Mouse (Mus musculus) CH12.LX (cell line): ENCODE results near the gene Dnph1. TPM values are rescaled to one million over a fixed set of nuclear protein-coding genes. Genes with fewer than 3 reads are reported as not detected.
A peak's percentile ranks its signal among the peaks of the same experiment; 100 is the strongest.

ENCODE experiments used
- DNase-seq: peaks from one replicate; pipeline ENCODE4 v3.0.0-alpha.2; 2013; ENCODE audit errors: extremely low read depth
- H3K27ac ChIP-seq: 2 replicates; pipeline ENCODE4 v1.5.1; 2012; ENCODE audit warnings: low read depth, mild to moderate bottlenecking, control low read depth, moderate library complexity; ENCODE audit not compliant: insufficient read depth
- H3K27me3 ChIP-seq: replicated peaks from 2 replicates; pipeline ENCODE3; 2012; ENCODE audit warnings: inconsistent platforms
- H3K36me3 ChIP-seq, 2 experiments: replicated peaks in 1 of 2; 2 replicates each; pipeline versions ENCODE3 to v1.6.1; 2012; ENCODE audit warnings: inconsistent platforms in 1 of 2, low read length in 1 of 2, mild to moderate bottlenecking in 1 of 2, mixed read lengths in 1 of 2, moderate library complexity in 1 of 2; ENCODE audit not compliant: control insufficient read depth in 1 of 2, insufficient read depth in 1 of 2
- H3K4me1 ChIP-seq, 2 experiments: 2 replicates each; pipeline ENCODE4 v1.6.1; 2012; ENCODE audit warnings: inconsistent platforms in 1 of 2, moderate library complexity in 1 of 2; ENCODE audit not compliant: insufficient read depth in 2 of 2, control insufficient read depth in 1 of 2
- H3K4me2 ChIP-seq: 2 replicates; pipeline ENCODE4 v1.6.1; 2012; ENCODE audit warnings: low read depth, mild to moderate bottlenecking, control low read depth; ENCODE audit not compliant: poor library complexity, insufficient read depth, severe bottlenecking
- H3K4me3 ChIP-seq, 3 experiments: fragments of 150-350 bp in 1 of 3; sonication (generic) in 1 of 3; replicated peaks in 1 of 3; 2 replicates each; pipeline versions ENCODE3 to v1.5.1; 2011 to 2012; ENCODE audit warnings: low read depth in 2 of 3, low read length in 2 of 3, mild to moderate bottlenecking in 2 of 3, moderate library complexity in 2 of 3, control low read depth in 1 of 3, improper control_type of control experiment in 1 of 3, inconsistent platforms in 1 of 3, mixed read lengths in 1 of 3; ENCODE audit not compliant: poor library complexity in 1 of 3
- H3K79me2 ChIP-seq: replicated peaks from 2 replicates; pipeline ENCODE4 v1.6.1; 2012; ENCODE audit warnings: mild to moderate bottlenecking, moderate library complexity; ENCODE audit not compliant: control insufficient read depth, poor library complexity, insufficient read depth, severe bottlenecking; ENCODE audit errors: extremely low read depth
- H3K9ac ChIP-seq: 2 replicates; pipeline ENCODE4 v1.6.1; 2012; ENCODE audit warnings: low read depth, mild to moderate bottlenecking, control low read depth, moderate library complexity; ENCODE audit not compliant: insufficient read depth
- H3K9me3 ChIP-seq: replicated peaks from 2 replicates; pipeline ENCODE3; 2012; ENCODE audit warnings: low read length, inconsistent platforms, mixed read lengths
- CHD1 ChIP-seq: IDR thresholded peaks from 2 replicates; pipeline ENCODE4 v1.6.1; 2012; ENCODE audit warnings: low read depth, low read length, improper control_type of control experiment, inconsistent platforms
- ELF1 ChIP-seq: IDR thresholded peaks from 2 replicates; pipeline ENCODE4 v1.6.1; 2014; ENCODE audit warnings: low read depth, mild to moderate bottlenecking, inconsistent platforms, low read length, improper control_type of control experiment
- EP300 ChIP-seq: IDR thresholded peaks from 2 replicates; pipeline ENCODE4 v1.6.1; 2011; ENCODE audit warnings: low read length, improper control_type of control experiment
- ETS1 ChIP-seq: conservative IDR thresholded peaks from 2 replicates; pipeline ENCODE4 v1.6.1; 2012; ENCODE audit warnings: low read depth, mild to moderate bottlenecking, inconsistent platforms, low read length, improper control_type of control experiment, moderate library complexity
- HCFC1 ChIP-seq: IDR thresholded peaks from 2 replicates; pipeline ENCODE4 v1.6.1; 2012; ENCODE audit warnings: low read depth, mild to moderate bottlenecking, inconsistent platforms, low read length, improper control_type of control experiment
- JUN ChIP-seq: IDR thresholded peaks from 2 replicates; pipeline ENCODE4 v1.6.1; 2011; ENCODE audit warnings: low read depth, mild to moderate bottlenecking, low read length, improper control_type of control experiment, moderate library complexity; ENCODE audit not compliant: insufficient read depth
- KAT2A ChIP-seq: IDR thresholded peaks from 2 replicates; pipeline ENCODE4 v1.6.1; 2012; ENCODE audit warnings: low read length, improper control_type of control experiment, inconsistent platforms; ENCODE audit not compliant: insufficient replicate concordance
- MAFK ChIP-seq: IDR thresholded peaks from 2 replicates; pipeline ENCODE4 v1.6.1; 2011; ENCODE audit warnings: low read length, improper control_type of control experiment; ENCODE audit not compliant: insufficient replicate concordance
- MAX ChIP-seq: IDR thresholded peaks from 2 replicates; pipeline ENCODE4 v1.6.1; 2011; ENCODE audit warnings: low read length, improper control_type of control experiment
- MEF2A ChIP-seq: IDR thresholded peaks from 2 replicates; pipeline ENCODE4 v1.6.1; 2014; ENCODE audit warnings: low read depth, mild to moderate bottlenecking, inconsistent platforms, low read length, improper control_type of control experiment, borderline replicate concordance
- MXI1 ChIP-seq: IDR thresholded peaks from 2 replicates; pipeline ENCODE4 v1.6.1; 2011; ENCODE audit warnings: mild to moderate bottlenecking, low read depth, low read length, improper control_type of control experiment
- MYC ChIP-seq: IDR thresholded peaks from 2 replicates; pipeline ENCODE4 v1.6.1; 2011; ENCODE audit warnings: low read depth, mild to moderate bottlenecking, improper control_type of control experiment, low read length
- NELFE ChIP-seq: IDR thresholded peaks from 2 replicates; pipeline ENCODE4 v1.6.1; 2011; ENCODE audit warnings: low read depth, low read length, improper control_type of control experiment
- NRF1 ChIP-seq: IDR thresholded peaks from 2 replicates; pipeline ENCODE4 v1.6.1; 2014; ENCODE audit warnings: low read depth, mild to moderate bottlenecking, inconsistent platforms, low read length, improper control_type of control experiment, moderate library complexity
- PAX5 ChIP-seq: IDR thresholded peaks from 2 replicates; pipeline ENCODE4 v1.6.1; 2012; ENCODE audit warnings: low read length, inconsistent platforms, mixed read lengths
- SMC3 ChIP-seq: IDR thresholded peaks from 2 replicates; pipeline ENCODE4 v1.6.1; 2011; ENCODE audit warnings: low read depth, low read length, improper control_type of control experiment
- TBP ChIP-seq: conservative IDR thresholded peaks from 2 replicates; pipeline ENCODE4 v1.6.1; 2011; ENCODE audit warnings: low read depth, low read length, improper control_type of control experiment
- UBTF ChIP-seq: IDR thresholded peaks from 2 replicates; pipeline ENCODE4 v1.6.1; 2012; ENCODE audit warnings: low read depth, mild to moderate bottlenecking, inconsistent platforms, low read length, improper control_type of control experiment, moderate library complexity
- USF1 ChIP-seq: IDR thresholded peaks from 2 replicates; pipeline ENCODE4 v1.6.1; 2014; ENCODE audit warnings: low read depth, mild to moderate bottlenecking, inconsistent platforms, low read length, improper control_type of control experiment
- USF2 ChIP-seq: conservative IDR thresholded peaks from 2 replicates; pipeline ENCODE4 v1.6.1; 2011; ENCODE audit warnings: low read depth, low read length, improper control_type of control experiment
- ZKSCAN1 ChIP-seq: IDR thresholded peaks from 2 replicates; pipeline ENCODE4 v1.6.1; 2012; ENCODE audit warnings: low read depth, inconsistent platforms, low read length, improper control_type of control experiment, borderline replicate concordance
- dilution Hi-C: fragments of 300-500 bp; cut with MboI; formaldehyde crosslinking; loops from 2 replicates; pipeline ENCODE4 v1.14.3; 2020; ENCODE audit warnings: low sequenced_read_pairs; ENCODE audit not compliant: extremely low pct_unique_long_range_greater_than_20kb, extremely low pct_ligation_motif_present
- in situ Hi-C: fragments of 300-500 bp; cut with MboI; formaldehyde crosslinking; loops from 3 replicates; pipeline ENCODE4 v1.14.3; 2019; ENCODE audit warnings: low sequenced_read_pairs, low pct_ligation_motif_present, low pct_unique_long_range_greater_than_20kb, mixed read lengths
- polyA plus RNA-seq: library from polyadenylated mRNA; unstranded; fragments of >175 nt; gene quantifications from 2 replicates; pipeline ENCODE4 v1.2.1, GENCODE M21; 2012; ENCODE audit warnings: low read depth; ENCODE audit not compliant: insufficient read length
- total RNA-seq, 2 experiments: library from RNA; depleted of rRNA; stranded (reverse); fragments of 300-350 nt in 1 of 2; fragments of >200 nt in 1 of 2; gene quantifications; 2 replicates each; pipeline ENCODE4 v1.2.3; 2012 to 2014

Dnph1 gene
- total and polyA plus RNA-seq, 3 experiments, result 18.5 to 30.2 (median 28.4) TPM

DNA sequence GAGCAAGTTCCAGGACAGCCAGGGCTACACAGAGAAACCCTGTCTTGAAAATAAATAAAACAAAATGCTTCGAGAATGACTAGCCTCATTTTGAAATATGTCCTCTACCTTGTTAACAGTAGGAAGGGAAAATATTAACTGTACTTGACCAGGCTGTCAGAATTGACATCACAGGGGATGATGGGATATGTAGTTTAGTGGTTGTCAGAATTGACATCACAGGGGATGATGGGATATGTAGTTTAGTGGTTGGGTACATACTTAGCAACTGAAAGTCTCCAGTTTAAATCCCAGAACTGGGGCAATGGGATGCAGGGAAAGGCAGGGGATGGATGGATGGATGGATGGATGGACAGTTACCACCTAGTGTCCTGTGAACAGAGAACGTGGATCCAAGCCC lies 16.8 kb downstream of the Dnph1 start:
- Histone ChIP-seq H3K4me3 (no peak overlapping the region), H3K79me2 (no peaks in the 10 kb centered on the region), H3K4me2 (no peak overlapping the region), H3K27ac (no peak overlapping the region), H3K4me1 (no peaks in the 10 kb centered on the region), H3K36me3 (no peaks in the 10 kb centered on the region), H3K27me3 (no peaks in the 10 kb centered on the region), H3K9me3 (no peaks in the 10 kb centered on the region), H3K9ac (no peak overlapping the region)
- DNase-seq, result no peak
- in situ Hi-C loops (no loop called here), dilution Hi-C loops (no loop called here)
- no peak for TF ChIP-seq MEF2A
- no peak for TF ChIP-seq JUN
- no peak for TF ChIP-seq MYC
- TF ChIP-seq NELFE, result no peak
- peak; percentile 84; the same call in 1 of the 2 replicates for TF ChIP-seq KAT2A
- TF ChIP-seq MXI1, result no peak
- TF ChIP-seq ZKSCAN1, result no peak
- no peak for TF ChIP-seq MAFK
- TF ChIP-seq EP300, result no peak
- TF ChIP-seq CHD1, result no peak
- TF ChIP-seq MAX, result no peak
- no peak for TF ChIP-seq NRF1
- no peak for TF ChIP-seq SMC3
- no peak for TF ChIP-seq USF2
- peak; percentile 89 for TF ChIP-seq HCFC1

DNA sequence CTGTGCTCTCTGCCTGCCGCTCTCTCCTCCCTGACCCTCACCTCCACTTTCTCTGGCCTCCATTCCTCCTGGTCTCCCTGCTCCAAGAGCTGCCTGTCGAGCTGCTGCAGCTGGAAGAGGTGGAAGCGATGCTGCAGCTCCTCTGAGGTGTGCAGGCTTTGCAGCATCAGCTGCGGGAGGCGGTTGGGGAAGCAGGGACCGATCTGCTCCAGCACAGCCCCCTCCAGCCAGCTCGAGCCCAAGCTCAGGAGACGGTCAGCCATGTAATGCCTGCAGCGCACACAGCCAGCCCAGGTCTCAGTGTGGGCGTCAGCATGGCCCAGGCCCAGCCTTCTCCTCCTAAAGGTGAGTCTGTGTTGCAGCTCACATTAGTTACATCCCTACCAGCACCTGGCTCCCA lies 23.5 kb downstream of the Dnph1 start:
- H3K9me3 ChIP-seq, result no peaks in the 10 kb centered on the region
- no peak for DNase-seq
- in situ Hi-C loops (no loop called here), dilution Hi-C loops (no loop called here)
- peaks cover 6% of the 10 kb centered on the region for H3K27me3 ChIP-seq
- no peaks in the 10 kb centered on the region for H3K36me3 ChIP-seq
- H3K9ac ChIP-seq, result no peak overlapping the region
- H3K4me1 ChIP-seq, result 0 out of 4 replicates have a peak, but pooled peaks cover 0 to 4% of the 10 kb centered on the region in 2 experiments
- TF ChIP-seq MAX, result no peak
- TF ChIP-seq UBTF, result no peak
- TF ChIP-seq ELF1, result no peak
- TF ChIP-seq HCFC1, result no peak
- TF ChIP-seq ETS1, result no peak
- TF ChIP-seq USF1, result no peak
- no peak for TF ChIP-seq TBP
- no peak for TF ChIP-seq MEF2A
- TF ChIP-seq MXI1, result no peak
- no peak for TF ChIP-seq PAX5
- TF ChIP-seq, all 38 proteins: peak for 0
- Histone ChIP-seq H3K79me2 (no peaks in the 10 kb centered on the region), H3K4me3 (no peak overlapping the region), H3K27ac (no peak overlapping the region), H3K4me2 (no peak overlapping the region)
